Mouse (Mus musculus) embryonic facial prominence, embryonic 14.5 days (tissue): ENCODE measurements around the gene Tlnrd1. TPM values are rescaled to one million over a fixed set of nuclear protein-coding genes. Genes with fewer than 3 reads are reported as not detected.

ENCODE experiments used
- ATAC-seq: fragments of 200-750 bp; cut with Nextera tagmentation; 2 replicates; pipeline ENCODE4 v1.8.0; 2017; ENCODE audit warnings: low read depth, moderate number of reproducible peaks, moderate TSS enrichment
- DNase-seq: peaks from one replicate; pipeline ENCODE4 v3.0.0-alpha.2; 2015; ENCODE audit warnings: low spot score
- H3K27ac ChIP-seq: fragments of 300-500 bp; sonication (generic); replicated peaks from 2 replicates; pipeline ENCODE4 v1.5.1; 2014; ENCODE audit warnings: low read depth, mild to moderate bottlenecking, low read length, moderate library complexity
- H3K27me3 ChIP-seq: fragments of 300-500 bp; sonication (generic); replicated peaks from 2 replicates; pipeline ENCODE4 v1.6.1; 2014; ENCODE audit warnings: low read length; ENCODE audit not compliant: control insufficient read depth, insufficient read depth
- H3K36me3 ChIP-seq: fragments of 300-500 bp; sonication (generic); 2 replicates; pipeline ENCODE4 v1.6.1; 2014; ENCODE audit warnings: low read length, mixed read lengths; ENCODE audit not compliant: control insufficient read depth, insufficient read depth
- H3K4me1 ChIP-seq: fragments of 300-500 bp; sonication (generic); 2 replicates; pipeline ENCODE4 v1.6.1; 2014; ENCODE audit warnings: antibody characterized with exemption, low read length; ENCODE audit not compliant: control insufficient read depth, insufficient read depth
- H3K4me2 ChIP-seq: fragments of 300-500 bp; sonication (generic); 2 replicates; pipeline ENCODE4 v1.6.1; 2014; ENCODE audit warnings: low read depth, mild to moderate bottlenecking, low read length, moderate library complexity, mixed read lengths
- H3K4me3 ChIP-seq: fragments of 300-500 bp; sonication (generic); 2 replicates; pipeline ENCODE4 v1.5.1; 2014; ENCODE audit warnings: low read depth, mild to moderate bottlenecking, low read length
- H3K9ac ChIP-seq: fragments of 300-500 bp; sonication (generic); 2 replicates; pipeline ENCODE4 v1.6.1; 2014; ENCODE audit warnings: low read depth, mild to moderate bottlenecking, low read length, moderate library complexity, mixed read lengths
- H3K9me3 ChIP-seq: fragments of 300-500 bp; sonication (generic); 2 replicates; pipeline ENCODE4 v1.6.1; 2016; ENCODE audit warnings: low read length; ENCODE audit not compliant: control insufficient read depth
- WGBS: fragments of 180-500 bp; shearing (Covaris S2); extraction: QIAGEN DNeasy Blood & Tissue Kit; methylation state at CpG from one replicate; pipeline ENCODE4 v1.1.7; 2014; 5-methylcytosine and 5-hydroxymethylcytosine counted together
- polyA plus RNA-seq: library from polyadenylated mRNA; unstranded; fragments of >200 nt; fragmentation: Nextera tagmentation; extraction: Ambion mirVana; gene quantifications from 2 replicates; pipeline ENCODE4 v1.2.1, GENCODE M21; 2014

Tlnrd1 gene
- polyA plus RNA-seq, 1 experiment from 2014 or later, result 14.9 TPM

DNA sequence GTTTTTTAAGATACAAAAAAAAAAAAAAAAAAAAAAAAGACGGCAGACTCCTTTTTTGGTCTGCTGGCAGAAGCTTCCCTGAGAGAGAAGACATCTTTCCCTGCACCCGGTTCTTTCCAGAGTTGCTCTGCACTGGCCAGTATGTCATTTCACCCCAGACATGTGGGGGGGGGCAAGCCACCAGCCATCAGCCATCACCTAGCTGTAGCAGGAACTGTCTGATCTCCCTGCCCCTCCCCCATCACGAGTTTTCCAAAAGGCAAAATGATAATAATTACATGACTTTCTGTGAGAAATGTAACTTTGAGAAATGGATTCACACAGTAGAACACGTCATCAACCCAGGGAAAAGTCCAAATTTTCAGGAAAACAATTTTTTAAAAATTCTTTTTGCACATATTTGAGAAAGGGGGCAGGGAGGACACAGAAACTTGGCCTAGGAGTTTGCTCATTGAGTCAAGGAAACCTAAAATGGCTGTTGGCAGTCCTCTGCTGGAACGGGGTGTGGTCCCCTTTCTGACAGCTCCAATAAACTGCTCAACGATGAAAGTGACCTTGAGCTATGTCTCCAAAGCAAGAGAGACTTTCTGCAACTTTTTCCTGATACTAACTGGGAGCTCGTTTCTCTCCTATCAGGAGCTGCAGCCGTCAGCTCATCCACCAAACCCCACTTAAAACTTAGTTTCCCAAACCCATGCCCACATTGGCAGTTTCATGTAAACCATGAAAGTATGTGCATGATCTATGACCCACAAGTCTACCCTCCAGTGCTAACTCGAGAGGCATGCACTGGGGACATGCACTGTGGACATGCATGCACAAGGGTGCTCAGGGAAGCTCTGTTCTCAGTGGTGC lies 27.5 kb downstream of the Tlnrd1 start:
- no peaks in the 10 kb centered on the region for H3K27me3 ChIP-seq
- no peak overlapping the region for H3K4me3 ChIP-seq
- no peak overlapping the region for H3K27ac ChIP-seq
- WGBS, result 65% methylated on average over 9 of the region's 9 CpGs
- H3K4me2 ChIP-seq, result no peak overlapping the region
- ATAC-seq (no peak), DNase-seq (no peak)
- H3K9ac ChIP-seq, result no peak overlapping the region
- H3K36me3 ChIP-seq, result no peaks in the 10 kb centered on the region
- H3K4me1 ChIP-seq, result no peaks in the 10 kb centered on the region
- H3K9me3 ChIP-seq, result no peaks in the 10 kb centered on the region

GRCm38 (mm10) chr7:83855203-83855602 lies 28.9 kb downstream of the Tlnrd1 start:
- ATAC-seq, result no peak
- 82% methylated on average over 1 of the region's 1 CpGs for WGBS
- Histone ChIP-seq H3K4me1 (no peaks in the 10 kb centered on the region), H3K9ac (no peak overlapping the region), H3K36me3 (no peaks in the 10 kb centered on the region), H3K4me2 (no peak overlapping the region), H3K27me3 (no peaks in the 10 kb centered on the region), H3K27ac (no peak overlapping the region), H3K4me3 (no peak overlapping the region), H3K9me3 (no peaks in the 10 kb centered on the region)
- no peak for DNase-seq

DNA sequence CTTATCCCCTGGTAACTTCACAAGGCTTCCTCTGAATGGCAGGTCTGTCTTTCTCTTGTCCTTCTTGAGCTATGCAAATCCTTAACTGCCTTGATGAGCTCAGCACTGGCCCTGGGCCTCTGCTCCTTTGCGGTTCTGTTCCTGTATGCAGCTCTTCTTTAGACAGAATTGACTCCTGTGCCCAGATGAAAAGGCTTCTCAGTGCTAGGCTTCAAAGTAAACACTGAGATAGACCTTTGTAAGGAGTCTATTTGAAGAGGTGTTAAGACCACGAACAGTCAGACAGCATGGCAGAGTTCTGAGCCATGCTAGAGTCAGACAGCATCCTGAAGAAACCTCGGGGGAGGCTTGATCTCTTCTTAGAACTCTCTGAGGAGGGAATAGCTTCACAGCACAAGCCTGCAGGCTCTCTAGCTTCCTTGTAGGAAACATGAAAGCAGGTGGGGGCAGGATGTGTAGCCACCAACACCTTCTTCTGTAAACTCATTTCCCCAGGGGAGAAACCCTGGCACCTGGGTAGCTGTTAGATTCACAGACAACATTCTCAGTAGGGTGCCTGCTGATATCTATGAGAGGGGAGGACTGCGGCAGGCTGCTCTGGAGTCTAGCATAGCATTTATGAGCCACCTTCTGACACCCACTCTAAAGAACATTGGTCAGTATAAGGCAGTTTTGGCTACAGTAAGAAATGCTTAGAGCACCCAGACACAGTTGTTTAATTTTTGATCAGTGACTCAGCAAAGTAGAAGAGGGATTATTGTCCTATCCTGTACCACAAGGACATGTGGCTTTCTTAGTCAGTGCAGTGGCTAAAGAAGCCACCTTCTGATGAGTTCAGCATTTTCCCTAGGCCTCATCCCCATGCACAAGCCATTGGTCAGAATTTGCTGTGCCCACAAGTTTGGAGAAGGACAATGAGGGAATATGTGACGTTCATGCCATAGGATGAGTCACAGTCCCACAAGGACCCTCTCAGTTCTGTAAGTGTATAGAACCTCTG lies 31.4 kb downstream of the Tlnrd1 start:
- ATAC-seq (no peak), DNase-seq (no peak)
- no peaks in the 10 kb centered on the region for H3K36me3 ChIP-seq
- H3K27me3 ChIP-seq, result no peaks in the 10 kb centered on the region
- H3K27ac ChIP-seq, result 0 out of 2 replicates have a peak overlapping the region, but pooled peaks have one; percentile 2
- no peak overlapping the region for H3K4me3 ChIP-seq
- no peak overlapping the region for H3K4me2 ChIP-seq
- no peak overlapping the region for H3K9ac ChIP-seq
- no peaks in the 10 kb centered on the region for H3K9me3 ChIP-seq
- H3K4me1 ChIP-seq, result no peaks in the 10 kb centered on the region
- WGBS, result 43% methylated on average over 5 of the region's 5 CpGs

- no peaks in the 10 kb centered on the region; the same call in 1 of the 2 replicates for H3K4me1 ChIP-seq
- no peak overlapping the region for H3K9ac ChIP-seq
- no peak overlapping the region for H3K4me3 ChIP-seq
- 43% methylated on average over 5 of the region's 5 CpGs for WGBS
- H3K36me3 ChIP-seq, result no peaks in the 10 kb centered on the region
- no peak overlapping the region for H3K4me2 ChIP-seq
- 0 out of 2 replicates have a peak overlapping the region, but pooled peaks have one; percentile 2 for H3K27ac ChIP-seq
- no peak for ATAC-seq
- H3K9me3 ChIP-seq, result no peaks in the 10 kb centered on the region
- no peaks in the 10 kb centered on the region for H3K27me3 ChIP-seq
- no peak for DNase-seq
Measured at GRCm38 (mm10) chr7:83851569-83852380, 32.3 kb downstream of the Tlnrd1 start.

DNA sequence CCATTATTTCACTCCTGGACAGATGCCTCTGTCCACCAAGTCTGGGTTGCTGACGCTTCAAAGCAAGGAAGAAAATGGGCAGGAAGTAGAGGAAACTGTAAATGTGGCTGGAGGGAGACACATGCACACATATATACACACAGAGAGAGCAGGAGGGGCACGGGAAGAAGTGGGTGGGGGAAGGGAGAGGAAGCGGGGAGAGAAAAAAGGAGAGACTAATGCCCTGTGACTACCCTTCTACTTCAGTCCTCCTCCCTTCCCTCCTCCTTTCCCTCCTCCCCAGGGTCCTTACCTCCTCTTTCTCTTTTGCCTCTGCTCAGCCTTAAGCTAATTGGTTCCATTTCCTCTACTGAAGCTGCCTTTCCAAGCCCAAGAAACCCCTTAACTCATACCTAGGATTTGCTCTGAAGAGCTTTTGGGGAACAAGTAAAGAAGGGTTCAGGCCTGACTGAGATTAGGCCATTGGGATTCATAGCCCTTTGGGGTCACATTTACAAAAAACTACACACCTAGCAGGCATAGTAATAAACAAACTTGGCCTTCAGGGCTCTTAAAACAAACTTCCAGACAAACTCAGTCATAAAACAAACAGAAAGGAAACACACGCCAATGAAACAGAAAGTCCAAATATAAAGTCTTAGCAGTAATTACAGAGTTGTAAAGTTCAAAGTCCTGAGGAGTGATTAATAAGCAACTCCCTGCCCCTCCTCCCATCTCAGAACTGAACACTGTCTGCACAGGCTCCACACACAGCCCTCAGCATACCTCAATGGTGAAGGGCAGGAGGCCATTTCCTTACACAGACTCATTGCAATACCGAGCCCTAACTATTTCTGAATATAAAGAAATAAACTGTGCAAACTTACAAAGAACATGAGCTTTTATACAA lies 36.7 kb downstream of the Tlnrd1 start:
- no peaks in the 10 kb centered on the region for H3K36me3 ChIP-seq
- H3K9me3 ChIP-seq, result no peaks in the 10 kb centered on the region
- no peak overlapping the region for H3K4me3 ChIP-seq
- H3K9ac ChIP-seq, result no peak overlapping the region
- no peak overlapping the region for H3K27ac ChIP-seq
- ATAC-seq, result no peak
- H3K27me3 ChIP-seq, result no peaks in the 10 kb centered on the region
- 40% methylated on average over 5 of the region's 5 CpGs for whole genome bisulfite sequencing
- DNase-seq, result no peak
- no peak overlapping the region for H3K4me2 ChIP-seq
- no peaks in the 10 kb centered on the region; the same call in 1 of the 2 replicates for H3K4me1 ChIP-seq

DNA sequence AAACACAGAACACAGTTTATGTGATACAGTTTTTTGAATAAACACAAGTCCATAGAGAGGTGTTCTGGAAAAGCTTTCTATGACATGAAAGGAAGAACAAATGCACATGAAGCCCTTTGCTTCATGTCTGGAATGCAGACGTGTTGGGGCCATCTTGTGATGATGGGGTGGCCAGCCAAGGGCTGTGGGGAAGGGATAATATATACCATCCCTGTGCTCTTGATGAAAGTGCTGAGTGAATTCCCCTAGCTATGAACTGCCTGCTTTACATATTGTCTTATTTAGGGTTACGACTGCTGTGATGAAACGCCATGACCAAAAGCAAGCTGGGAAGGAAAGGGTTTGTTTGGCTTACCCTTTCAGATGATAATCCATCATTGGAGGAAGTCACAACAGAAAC lies 39.3 kb downstream of the Tlnrd1 start:
- Histone ChIP-seq H3K27me3 (no peaks in the 10 kb centered on the region), H3K4me1 (no peaks in the 10 kb centered on the region; the same call in 1 of the 2 replicates), H3K36me3 (no peaks in the 10 kb centered on the region), H3K27ac (no peak overlapping the region), H3K9me3 (no peaks in the 10 kb centered on the region), H3K4me2 (no peak overlapping the region), H3K9ac (no peak overlapping the region), H3K4me3 (no peak overlapping the region)
- DNase-seq, result no peak
- no peak for ATAC-seq
- 51% methylated on average over 3 of the region's 3 CpGs for WGBS

DNA sequence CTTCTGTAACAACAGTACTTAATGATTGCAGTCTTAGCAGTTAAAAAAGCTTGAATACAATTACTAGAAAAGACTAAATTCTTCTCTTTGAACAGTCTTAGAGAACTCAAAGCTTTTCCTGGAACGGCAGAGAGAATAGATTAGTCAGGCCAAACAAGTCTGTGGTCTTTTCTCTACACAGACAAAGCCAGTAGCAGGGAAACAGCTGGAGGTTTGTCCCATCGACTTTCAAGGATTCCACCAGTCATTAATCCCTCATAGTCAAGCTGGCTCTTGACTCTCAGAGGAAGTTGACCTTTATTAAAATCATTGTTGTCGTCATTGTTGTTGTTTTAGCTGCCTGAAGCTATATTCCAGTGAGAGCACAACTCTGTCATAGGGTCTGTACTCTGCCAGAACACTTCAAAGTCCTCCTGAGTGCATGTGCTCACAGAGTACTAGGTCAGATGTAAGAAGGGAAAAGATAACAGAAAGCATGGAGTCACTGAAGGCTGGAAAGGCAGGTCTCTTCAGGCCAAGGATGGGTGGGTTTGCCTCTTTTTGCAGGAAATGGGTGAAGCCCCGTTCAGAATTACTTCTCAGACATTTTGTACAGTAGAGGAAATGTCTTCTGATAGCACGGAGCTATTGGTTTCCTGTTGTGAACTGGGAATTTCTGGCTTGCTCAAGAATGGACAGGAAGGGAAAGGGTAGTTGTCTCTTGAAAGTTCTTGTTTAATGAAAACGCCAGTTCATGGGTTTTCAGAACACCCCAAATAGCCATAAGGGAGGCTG lies 41.4 kb downstream of the Tlnrd1 start:
- Histone ChIP-seq H3K27me3 (no peaks in the 10 kb centered on the region), H3K9me3 (no peaks in the 10 kb centered on the region), H3K9ac (no peak overlapping the region), H3K27ac (peak overlapping the region; percentile 52; the same call in 1 of the 2 replicates), H3K36me3 (no peaks in the 10 kb centered on the region), H3K4me2 (no peak overlapping the region), H3K4me1 (no peaks in the 10 kb centered on the region; the same call in 1 of the 2 replicates), H3K4me3 (no peak overlapping the region)
- WGBS, result 56% methylated on average over 6 of the region's 6 CpGs
- ATAC-seq (no peak), DNase-seq (no peak)
